Mouse (Mus musculus): Measurements from ENCODE around the gene Ccr10. TPM values are rescaled to one million over a fixed set of nuclear protein-coding genes. Genes with fewer than 3 reads are reported as not detected.

Ccr10 gene
- total and polyA plus RNA-seq, 3 experiments: not detected

- Histone ChIP-seq H3K79me2 (ENCODE audit: control insufficient read depth, insufficient read depth, low read length, poor library complexity) (no peaks in the 10 kb centered on the region; the same call in 1 of the 2 replicates), H3K27ac (ENCODE audit: control insufficient read depth, low read depth, low read length) (no peak overlapping the region), H3K9ac (ENCODE audit: control insufficient read depth, low read depth, low read length, poor library complexity, severe bottlenecking) (no peak overlapping the region), H3K4me1 (ENCODE audit: control insufficient read depth in 1 of 2, insufficient read depth in 2 of 2, low read length in 2 of 2) (peaks cover 0 to 19% of the 10 kb centered on the region in 2 experiments; a peak in 2 of 4 replicates), H3K36me3 (ENCODE audit: control insufficient read depth in 1 of 2, insufficient read depth in 2 of 2, low read length in 2 of 2) (peaks cover 0 to 6% of the 10 kb centered on the region in 2 experiments; a peak in 2 of 4 replicates), H3K9me3 (replicated peaks; ENCODE audit: insufficient read depth, low read length) (no peaks in the 10 kb centered on the region), H3K27me3 (ENCODE audit: control insufficient read depth in 1 of 2, insufficient read depth in 2 of 2, low read length in 2 of 2) (peaks cover 0 to 4% of the 10 kb centered on the region in 2 experiments; a peak in 2 of 4 replicates), H3K4me3 (ENCODE audit: control insufficient read depth in 1 of 2, insufficient read depth in 1 of 2, low read depth in 2 of 2, low read length in 2 of 2) (no peak overlapping the region)
- TF ChIP-seq RAD21 (IDR thresholded peaks at IDR 0.05; ENCODE audit: low read depth, low read length) (no peak), GABPA (IDR thresholded peaks at IDR 0.05; ENCODE audit: low read depth, low read length) (no peak), CTCF (IDR thresholded peaks at IDR 0.05 in 2 of 3, conservative IDR thresholded peaks at IDR 0.05 in 1 of 3; ENCODE audit: control insufficient read depth in 1 of 3, insufficient read depth in 1 of 3, low read depth in 2 of 3, low read length in 3 of 3, poor library complexity in 1 of 3, severe bottlenecking in 1 of 3) (no peak), GATA1 (IDR thresholded peaks at IDR 0.05; ENCODE audit: low read depth, low read length) (no peak)
- DNase-seq (ENCODE audit: low read depth, low spot score): no peak
These were observed 2.1 kb downstream of the Ccr10 start for GRCm38 (mm10) chr11:101173112-101173511.

GRCm38 (mm10) chr11:101172434-101172815, 2.8 kb downstream of the Ccr10 start:
- Histone ChIP-seq H3K27me3 (ENCODE audit: control insufficient read depth in 1 of 2, insufficient read depth in 2 of 2, low read length in 2 of 2) (peaks cover 0 to 4% of the 10 kb centered on the region in 2 experiments; a peak in 2 of 4 replicates), H3K4me1 (ENCODE audit: control insufficient read depth in 1 of 2, insufficient read depth in 2 of 2, low read length in 2 of 2) (peaks cover 0 to 19% of the 10 kb centered on the region in 2 experiments; a peak in 2 of 4 replicates), H3K79me2 (ENCODE audit: control insufficient read depth, insufficient read depth, low read length, poor library complexity) (no peaks in the 10 kb centered on the region; the same call in 1 of the 2 replicates), H3K9ac (ENCODE audit: control insufficient read depth, low read depth, low read length, poor library complexity, severe bottlenecking) (peak overlapping the region; percentile 60), H3K4me3 (ENCODE audit: control insufficient read depth in 1 of 2, insufficient read depth in 1 of 2, low read depth in 2 of 2, low read length in 2 of 2) (peak overlapping the region; percentile 51 to 69), H3K27ac (ENCODE audit: control insufficient read depth, low read depth, low read length) (no peak overlapping the region), H3K9me3 (replicated peaks; ENCODE audit: insufficient read depth, low read length) (no peaks in the 10 kb centered on the region), H3K36me3 (ENCODE audit: control insufficient read depth in 1 of 2, insufficient read depth in 2 of 2, low read length in 2 of 2) (peaks cover 0 to 6% of the 10 kb centered on the region in 2 experiments; a peak in 2 of 4 replicates)
- TF ChIP-seq GATA1 (IDR thresholded peaks at IDR 0.05; ENCODE audit: low read depth, low read length): no peak
- TF ChIP-seq MAX (IDR thresholded peaks at IDR 0.05; ENCODE audit: low read length): no peak
- peak; percentile 99 for TF ChIP-seq RCOR1 (IDR thresholded peaks at IDR 0.05; ENCODE audit: low read depth, low read length)
- TF ChIP-seq TAL1 (IDR thresholded peaks at IDR 0.05; ENCODE audit: low read length): peak; percentile 41
- no peak for TF ChIP-seq ZMIZ1 (IDR thresholded peaks at IDR 0.05; ENCODE audit: low read depth, low read length)
- no peak for TF ChIP-seq POLR2AphosphoS2 (IDR thresholded peaks at IDR 0.05; ENCODE audit: low read length)
- peak; percentile 71 for DNase-seq (ENCODE audit: low read depth, low spot score)

- H3K27ac ChIP-seq (ENCODE audit: control insufficient read depth, low read depth, low read length): no peak overlapping the region
- H3K4me3 ChIP-seq (ENCODE audit: control insufficient read depth in 1 of 2, insufficient read depth in 1 of 2, low read depth in 2 of 2, low read length in 2 of 2): peak overlapping the region; percentile 51 to 69
- peak; percentile 97 for TF ChIP-seq MAFK (IDR thresholded peaks at IDR 0.05; ENCODE audit: borderline replicate concordance, low read depth, low read length)
- TF ChIP-seq ETS1 (IDR thresholded peaks at IDR 0.05; ENCODE audit: low read depth, low read length): peak; percentile 40; the same call in 1 of the 2 replicates
- TF ChIP-seq POLR2A (IDR thresholded peaks at IDR 0.05; ENCODE audit: control insufficient read depth in 1 of 2, insufficient read depth in 1 of 2, low read depth in 1 of 2, low read length in 2 of 2, poor library complexity in 1 of 2): no peak; a peak in 1 of 4 replicates
- peak; percentile 36 for TF ChIP-seq MXI1 (IDR thresholded peaks at IDR 0.05; ENCODE audit: low read depth, low read length)
- 0 out of 2 replicates have a peak, but pooled peaks have one; percentile 9 for TF ChIP-seq NRF1 (IDR thresholded peaks at IDR 0.05; ENCODE audit: insufficient read depth, low read depth, low read length, poor library complexity, severe bottlenecking)
- 0 out of 2 replicates have a peak, but pooled peaks have one; percentile 4 for TF ChIP-seq TCF12 (IDR thresholded peaks at IDR 0.05; ENCODE audit: low read depth, low read length)
- 0 out of 4 replicates have a peak, but pooled peaks of 1 of the 2 experiments have one; percentile 4 for TF ChIP-seq EP300 (IDR thresholded peaks at IDR 0.05; ENCODE audit: low read depth in 1 of 2, low read length in 2 of 2)
- TF ChIP-seq MAX (IDR thresholded peaks at IDR 0.05; ENCODE audit: low read length): peak; percentile 10; the same call in 1 of the 2 replicates
- no peak for TF ChIP-seq UBTF (IDR thresholded peaks at IDR 0.05; ENCODE audit: borderline replicate concordance, insufficient read depth, low read depth, low read length)
- TF ChIP-seq HCFC1 (IDR thresholded peaks at IDR 0.05; ENCODE audit: low read depth, low read length): peak; percentile 47
- TF ChIP-seq E2F4 (IDR thresholded peaks at IDR 0.05; ENCODE audit: borderline replicate concordance, low read depth, low read length): 0 out of 2 replicates have a peak, but pooled peaks have one; percentile 75
- peak; percentile 92 for TF ChIP-seq SIN3A (IDR thresholded peaks at IDR 0.05; ENCODE audit: low read length)
- peak; percentile 28 for TF ChIP-seq RCOR1 (IDR thresholded peaks at IDR 0.05; ENCODE audit: low read depth, low read length)
- no peak for TF ChIP-seq CTCF (IDR thresholded peaks at IDR 0.05 in 2 of 3, conservative IDR thresholded peaks at IDR 0.05 in 1 of 3; ENCODE audit: control insufficient read depth in 1 of 3, insufficient read depth in 1 of 3, low read depth in 2 of 3, low read length in 3 of 3, poor library complexity in 1 of 3, severe bottlenecking in 1 of 3)
- peak overlapping the region; percentile 60 for H3K9ac ChIP-seq (ENCODE audit: control insufficient read depth, low read depth, low read length, poor library complexity, severe bottlenecking)
- peak; percentile 94 for DNase-seq (ENCODE audit: low read depth, low spot score)
- H3K9me3 ChIP-seq (replicated peaks; ENCODE audit: insufficient read depth, low read length): no peaks in the 10 kb centered on the region
- no peaks in the 10 kb centered on the region; the same call in 1 of the 2 replicates for H3K79me2 ChIP-seq (ENCODE audit: control insufficient read depth, insufficient read depth, low read length, poor library complexity)
- peaks cover 0 to 4% of the 10 kb centered on the region in 2 experiments; a peak in 2 of 4 replicates for H3K27me3 ChIP-seq (ENCODE audit: control insufficient read depth in 1 of 2, insufficient read depth in 2 of 2, low read length in 2 of 2)
- peaks cover 0 to 19% of the 10 kb centered on the region in 2 experiments; a peak in 2 of 4 replicates for H3K4me1 ChIP-seq (ENCODE audit: control insufficient read depth in 1 of 2, insufficient read depth in 2 of 2, low read length in 2 of 2)
- H3K36me3 ChIP-seq (ENCODE audit: control insufficient read depth in 1 of 2, insufficient read depth in 2 of 2, low read length in 2 of 2): peaks cover 0 to 6% of the 10 kb centered on the region in 2 experiments; a peak in 2 of 4 replicates
These were observed 3.4 kb downstream of the Ccr10 start for GRCm38 (mm10) chr11:101171721-101172433.

Data from MEL (cell line).